Mouse (Mus musculus) left cerebral cortex, adult 2 months (tissue): ENCODE data around the gene Ctsz. TPM values are rescaled to one million over a fixed set of nuclear protein-coding genes. Genes with fewer than 3 reads are reported as not detected.

Experiments
- DNase-seq, 2 experiments: peaks; one replicate each; pipeline ENCODE4 v3.0.0; 2021 to 2022; ENCODE audit warnings: low spot score in 2 of 2, mixed read lengths in 1 of 2; ENCODE audit errors: extremely low spot score in 1 of 2
- H3K27ac ChIP-seq: fragments of 200-600 bp; 2 replicates; pipeline ENCODE4 v1.8.1; 2022
- H3K4me3 ChIP-seq: fragments of 200-600 bp; 2 replicates; pipeline ENCODE4 v1.8.1; 2022
- CTCF ChIP-seq: fragments of 200-600 bp; IDR thresholded peaks from 2 replicates; pipeline ENCODE4 v1.8.1; 2022; ENCODE audit warnings: antibody characterized with exemption, mild to moderate bottlenecking, moderate library complexity
- intact Hi-C: fragments of 180-260 bp; cut with DNase I; formaldehyde crosslinking; loops from one replicate; pipeline ENCODE4 v1.15.1; 2025
- total RNA-seq, 2 experiments: library from RNA; stranded (reverse); gene quantifications; 2 replicates each; pipeline ENCODE4 v1.2.3; 2021

The Ctsz gene
- total RNA-seq, 2 experiments from 2014 or later = 33.6 to 34.3 TPM

- no peak for TF ChIP-seq CTCF
- no peak for DNase-seq
- intact Hi-C loops = loop anchor here (5.0 kb wide), 2 partner anchors 131 to 394 kb away; no protein-coding TSS in a partner anchor
- Histone ChIP-seq H3K27ac (peak overlapping the region; percentile 97), H3K4me3 (peak overlapping the region; percentile 72)
Measured at GRCm38 (mm10) chr2:174463370-174463769, 24.5 kb upstream of the Ctsz start.

GRCm38 (mm10) chr2:174459365-174459764, 20.5 kb upstream of the Ctsz start:
- DNase-seq = no peak
- intact Hi-C loops = no loop called here
- no peak overlapping the region for H3K4me3 ChIP-seq
- TF ChIP-seq CTCF = no peak
- H3K27ac ChIP-seq = no peak overlapping the region

GRCm38 (mm10) chr2:174453681-174454080, 14.8 kb upstream of the Ctsz start:
- no peak; the same call in 1 of the 2 replicates for TF ChIP-seq CTCF
- intact Hi-C loops = no loop called here
- no peak for DNase-seq
- Histone ChIP-seq H3K27ac (no peak overlapping the region), H3K4me3 (no peak overlapping the region)

GRCm38 (mm10) chr2:174450353-174450752, 11.5 kb upstream of the Ctsz start, which contains the start of gene Tubb1:
Gene Tubb1 (plus strand): TSS chr2:174450695.
- no peak within 1 kb of the TSS for H3K4me3 ChIP-seq
- DNase-seq = no peak
- no peak within 1 kb of the TSS for H3K27ac ChIP-seq
- intact Hi-C loops = no loop called here
- no peak for TF ChIP-seq CTCF

- intact Hi-C loops = no loop called here
- TF ChIP-seq CTCF = no peak
- H3K27ac ChIP-seq = no peak overlapping the region
Measured at GRCm38 (mm10) chr2:174448405-174448804, 9.6 kb upstream of the Ctsz start.

GRCm38 (mm10) chr2:174446905-174447304, 8.1 kb upstream of the Ctsz start:
- no peak for TF ChIP-seq CTCF
- no peak overlapping the region for H3K4me3 ChIP-seq
- no peak overlapping the region for H3K27ac ChIP-seq
- intact Hi-C loops = no loop called here
- no peak for DNase-seq

More at GRCm38 (mm10) chr2:174448405-174448804, 9.6 kb upstream of the Ctsz start:
- no peak for DNase-seq
- no peak overlapping the region for H3K4me3 ChIP-seq

- DNase-seq = no peak
- intact Hi-C loops = no loop called here
- H3K4me3 ChIP-seq = no peak overlapping the region
- no peak overlapping the region for H3K27ac ChIP-seq
- no peak for TF ChIP-seq CTCF
Measured at GRCm38 (mm10) chr2:174446492-174446891, 7.7 kb upstream of the Ctsz start.

- intact Hi-C loops = no loop called here
- Histone ChIP-seq H3K4me3 (no peak overlapping the region), H3K27ac (no peak overlapping the region)
- DNase-seq = no peak
- TF ChIP-seq CTCF = no peak
Measured at GRCm38 (mm10) chr2:174445018-174445417, 6.2 kb upstream of the Ctsz start.

- no peak for DNase-seq
- Histone ChIP-seq H3K27ac (no peak overlapping the region), H3K4me3 (no peak overlapping the region)
- intact Hi-C loops = no loop called here
- TF ChIP-seq CTCF = no peak
Measured at GRCm38 (mm10) chr2:174444359-174444758, 5.5 kb upstream of the Ctsz start.

- intact Hi-C loops = no loop called here
- no peak for TF ChIP-seq CTCF
- Histone ChIP-seq H3K27ac (no peak overlapping the region), H3K4me3 (no peak overlapping the region)
- no peak for DNase-seq
Measured at GRCm38 (mm10) chr2:174443046-174443445, 4.2 kb upstream of the Ctsz start.

GRCm38 (mm10) chr2:174442460-174442859, 3.6 kb upstream of the Ctsz start:
- intact Hi-C loops = no loop called here
- no peak for DNase-seq
- no peak for TF ChIP-seq CTCF
- H3K4me3 ChIP-seq = no peak overlapping the region
- H3K27ac ChIP-seq = no peak overlapping the region

- no peak overlapping the region for H3K4me3 ChIP-seq
- no peak for DNase-seq
- TF ChIP-seq CTCF = no peak
- no peak overlapping the region for H3K27ac ChIP-seq
- intact Hi-C loops = no loop called here
Measured at GRCm38 (mm10) chr2:174441898-174442297, 3.1 kb upstream of the Ctsz start.

GRCm38 (mm10) chr2:174439961-174440360, 1.1 kb upstream of the Ctsz start:
- DNase-seq = no peak
- intact Hi-C loops = no loop called here
- Histone ChIP-seq H3K4me3 (no peak overlapping the region), H3K27ac (no peak overlapping the region)
- no peak for TF ChIP-seq CTCF
